Mouse (Mus musculus): ENCODE data around the gene Slc16a7. TPM values are rescaled to one million over a fixed set of nuclear protein-coding genes. Genes with fewer than 3 reads are reported as not detected.

Gene Slc16a7
- total RNA-seq (2017), result 12.9 and 14.1 TPM in 2 replicates

DNA sequence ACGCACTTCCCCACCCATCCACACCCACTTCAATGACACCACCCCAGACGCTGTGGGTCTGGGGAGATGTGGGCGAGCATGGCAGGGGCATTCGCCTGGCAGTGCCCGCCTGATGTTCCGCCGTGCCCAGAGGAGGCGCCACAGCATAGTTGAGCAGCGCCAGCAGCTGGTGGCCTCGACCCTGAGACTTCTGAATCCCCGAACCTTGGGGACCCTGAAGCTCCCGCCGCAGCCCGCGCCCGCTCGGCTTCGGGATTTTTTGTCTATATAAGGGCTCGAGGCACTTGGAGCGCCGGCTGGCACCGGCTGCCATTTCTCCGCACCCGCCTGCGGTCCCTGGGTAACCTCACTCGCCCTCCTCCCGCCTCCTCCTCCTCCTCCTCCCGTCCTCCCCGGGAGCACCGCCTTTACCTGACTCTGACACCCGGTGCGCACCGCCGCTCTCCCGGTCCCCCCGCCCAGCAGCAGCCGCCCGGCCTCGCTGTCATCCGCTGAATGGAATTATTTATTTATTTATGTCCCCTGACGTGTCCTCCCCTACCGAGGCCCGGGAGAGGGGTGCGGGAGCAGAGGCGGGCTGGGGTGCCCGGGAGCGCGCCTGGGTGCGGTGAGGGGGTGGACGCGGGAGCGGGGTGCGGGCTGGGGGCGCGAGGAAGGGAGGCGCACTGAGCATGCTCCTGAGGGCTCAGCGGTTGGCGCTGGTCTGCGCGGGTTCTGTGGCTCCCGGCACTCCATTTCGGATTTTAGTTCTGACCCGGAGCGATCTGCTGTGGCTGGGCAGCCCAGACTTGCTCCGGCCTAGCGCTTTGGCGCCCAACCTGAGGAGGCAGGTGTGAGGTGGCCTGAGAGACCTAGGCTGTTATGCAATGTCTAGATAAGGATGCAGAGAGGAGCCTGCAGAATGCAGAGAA, at the start of gene Slc16a7:
Gene Slc16a7 (minus strand): TSS at position 590 of the 911 bp plus-strand sequence.
- ATAC-seq (ENCODE audit: extremely low read depth, insufficient number of reproducible peaks, low FRiP score, poor library complexity, severe bottlenecking), result peak; percentile 74

DNA sequence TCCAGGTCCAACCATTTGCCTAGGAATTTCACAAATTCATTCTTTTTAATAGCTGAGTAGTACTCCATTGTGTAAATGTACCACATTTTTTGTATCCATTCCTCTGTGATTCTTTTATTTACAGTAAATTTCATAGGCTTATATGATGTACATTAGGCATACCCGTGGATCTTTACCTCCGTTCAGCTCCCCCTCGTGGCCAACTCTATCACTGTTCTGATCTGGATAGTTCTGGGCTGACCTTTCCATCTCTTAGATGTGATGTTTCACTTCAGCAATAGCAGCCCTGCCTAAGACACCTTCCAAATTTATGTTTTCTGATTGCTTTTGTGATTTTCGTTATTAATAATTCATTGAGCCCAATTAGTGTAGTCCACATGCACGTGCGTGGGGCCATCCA, 29.5 kb upstream of the Slc16a7 start:
- ATAC-seq (ENCODE audit: extremely low read depth, insufficient number of reproducible peaks, low FRiP score, poor library complexity, severe bottlenecking), result peak; percentile 74; the same call in 1 of the 2 replicates

DNA sequence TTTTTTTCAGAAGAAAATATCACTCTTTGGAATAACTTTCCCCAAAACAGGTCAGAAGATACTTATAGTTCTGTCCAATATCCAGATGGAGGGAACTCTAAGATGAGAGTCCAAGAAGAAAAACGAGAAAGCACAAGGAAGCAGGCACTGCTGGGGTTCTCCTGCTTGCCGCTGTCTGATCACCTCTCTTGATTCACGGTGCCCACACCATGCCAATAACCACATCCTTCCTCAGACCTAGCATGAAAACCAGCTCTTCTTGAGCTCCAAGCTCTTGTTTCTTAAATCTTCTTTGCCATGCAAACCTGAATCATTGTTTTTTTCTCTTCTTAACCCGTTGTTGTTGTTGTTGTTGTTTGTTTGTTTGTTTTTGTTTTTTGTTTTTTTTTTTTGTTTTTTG, 10.5 kb upstream of the Slc16a7 start:
- ATAC-seq (ENCODE audit: extremely low read depth, insufficient number of reproducible peaks, low FRiP score, poor library complexity, severe bottlenecking), result no peak

DNA sequence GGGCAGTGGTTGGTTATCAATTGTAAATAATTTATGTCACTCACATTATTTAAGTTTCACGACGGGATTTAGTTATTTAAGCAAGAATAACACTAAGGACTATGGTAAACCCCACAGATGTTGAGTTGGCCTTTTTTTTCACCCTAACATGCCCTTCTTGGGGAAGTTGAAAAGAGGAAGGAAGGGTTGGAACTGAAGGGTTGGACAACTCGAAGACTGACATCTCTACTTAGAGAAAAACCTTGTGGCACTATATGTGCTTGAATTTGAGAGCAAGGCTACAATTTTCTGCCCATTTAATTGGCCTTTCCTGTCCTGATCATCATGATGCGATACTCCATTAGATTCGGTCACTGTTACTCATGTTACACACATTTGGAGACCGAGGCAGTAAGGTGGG, 746 bp upstream of the Slc16a7 start:
- ATAC-seq (ENCODE audit: extremely low read depth, insufficient number of reproducible peaks, low FRiP score, poor library complexity, severe bottlenecking), result peak; percentile 66

DNA sequence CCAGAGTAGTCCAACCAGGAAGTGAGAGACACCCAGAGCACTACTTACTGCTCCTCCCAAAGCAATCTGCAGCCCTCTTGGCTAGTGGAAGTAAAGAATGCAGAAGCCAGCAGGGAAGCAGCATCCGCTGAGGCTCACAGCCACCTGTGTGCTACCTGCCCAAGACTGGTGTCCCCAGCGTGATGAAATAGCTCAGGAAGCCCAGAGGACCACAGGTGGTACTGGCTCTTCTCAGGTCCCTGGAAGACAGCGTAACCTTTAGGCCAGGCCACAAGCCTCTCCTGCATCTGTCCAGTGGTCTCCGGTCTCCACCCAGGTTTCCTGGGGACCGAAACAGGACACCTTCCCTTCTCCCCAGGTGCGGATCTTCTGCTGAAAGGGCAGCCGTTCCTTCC, 787 bp downstream of the Slc16a7 start:
- peak; percentile 11; the same call in 1 of the 2 replicates for ATAC-seq (ENCODE audit: extremely low read depth, insufficient number of reproducible peaks, low FRiP score, poor library complexity, severe bottlenecking)

DNA sequence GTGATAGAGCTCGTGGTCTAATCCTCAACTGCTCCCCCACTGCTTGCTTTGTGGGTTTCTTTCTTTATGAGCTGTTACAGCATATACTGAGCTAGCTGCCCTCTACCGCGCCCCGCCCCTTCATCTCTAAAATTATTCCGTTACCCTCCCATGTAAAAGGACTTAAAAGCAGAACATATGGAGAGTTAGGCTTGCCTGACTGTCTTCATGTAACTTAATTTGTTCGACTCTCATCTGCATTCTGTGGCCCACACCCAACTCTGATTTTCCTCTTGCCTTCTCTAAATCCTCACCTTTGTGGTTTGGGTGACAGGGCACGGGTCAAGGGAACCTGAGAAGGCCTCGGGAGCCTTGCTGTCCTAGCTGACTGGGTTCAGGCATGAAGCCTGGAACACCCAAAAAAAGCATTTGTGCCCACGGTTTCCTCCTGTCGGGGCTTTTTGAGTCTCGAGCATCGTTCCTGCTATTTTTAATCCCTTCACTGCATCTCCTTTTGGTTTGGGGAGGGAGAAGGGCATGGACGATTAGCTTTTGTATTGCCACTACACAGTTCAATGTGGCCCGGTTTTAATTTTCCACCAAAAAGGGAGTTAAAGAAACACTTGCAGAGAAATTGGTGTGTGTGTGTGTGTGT, 1.4 kb downstream of the Slc16a7 start:
- ATAC-seq (ENCODE audit: extremely low read depth, insufficient number of reproducible peaks, low FRiP score, poor library complexity, severe bottlenecking), result 0 out of 2 replicates have a peak, but pooled peaks have one; percentile 1

DNA sequence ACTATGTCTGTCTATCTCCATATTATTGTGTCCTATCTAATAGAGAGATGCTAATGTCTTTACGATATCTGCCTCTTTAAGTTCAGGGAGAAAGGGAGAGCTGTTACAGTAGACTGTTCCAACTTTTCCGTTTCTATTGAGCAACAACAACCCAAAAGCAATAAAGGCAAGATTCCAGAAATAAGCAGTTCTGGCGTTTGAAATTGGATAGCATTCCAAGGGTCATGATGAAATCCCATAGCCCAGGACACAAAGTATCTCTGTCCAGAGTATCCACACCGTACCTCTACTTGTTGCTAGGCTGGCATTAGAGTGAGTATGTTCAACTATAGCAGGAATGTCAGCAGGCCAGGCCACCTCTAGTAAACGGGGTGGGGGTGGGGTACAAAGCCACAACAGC, 13.7 kb downstream of the Slc16a7 start:
- no peak for ATAC-seq (ENCODE audit: extremely low read depth, insufficient number of reproducible peaks, low FRiP score, poor library complexity, severe bottlenecking)

DNA sequence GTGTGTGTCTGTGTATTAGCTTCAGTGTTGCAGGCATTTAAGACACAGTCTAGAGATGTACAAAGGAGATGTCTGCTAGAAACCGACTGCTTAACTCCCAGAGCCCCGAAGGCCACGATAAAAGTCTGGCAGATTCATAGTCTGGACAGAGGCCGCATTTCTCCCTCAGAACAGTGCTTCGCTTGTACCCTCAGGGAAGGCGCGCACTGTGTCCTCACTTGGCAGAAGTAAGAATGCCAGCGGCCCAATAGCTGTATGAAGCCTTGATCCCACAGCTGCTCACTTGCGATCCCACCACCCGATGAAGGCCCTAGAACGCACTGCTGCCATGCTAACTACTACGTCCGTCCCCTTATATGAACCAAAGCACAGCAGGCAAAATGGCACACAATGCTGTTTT, 16.6 kb downstream of the Slc16a7 start:
- no peak for ATAC-seq (ENCODE audit: extremely low read depth, insufficient number of reproducible peaks, low FRiP score, poor library complexity, severe bottlenecking)

DNA sequence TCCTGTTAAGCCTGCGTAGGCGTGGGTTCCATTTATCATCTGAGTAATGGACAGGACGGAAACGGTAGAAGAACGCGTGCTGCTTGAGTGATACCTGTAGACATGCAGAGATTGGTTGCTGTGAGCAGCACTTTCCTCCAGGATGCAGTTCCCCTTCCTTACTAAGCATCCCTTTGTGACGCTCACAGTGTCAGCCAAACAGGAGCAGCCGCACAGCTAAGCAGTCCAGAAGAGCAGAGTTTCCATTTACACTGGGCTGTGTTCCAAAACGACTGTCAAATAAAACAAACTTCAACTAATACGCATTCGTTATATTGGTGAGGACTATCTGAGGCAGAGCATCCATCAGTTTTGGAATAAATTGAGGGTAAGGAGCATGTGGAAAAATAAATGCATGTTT, 17.8 kb downstream of the Slc16a7 start:
- no peak for ATAC-seq (ENCODE audit: extremely low read depth, insufficient number of reproducible peaks, low FRiP score, poor library complexity, severe bottlenecking)

DNA sequence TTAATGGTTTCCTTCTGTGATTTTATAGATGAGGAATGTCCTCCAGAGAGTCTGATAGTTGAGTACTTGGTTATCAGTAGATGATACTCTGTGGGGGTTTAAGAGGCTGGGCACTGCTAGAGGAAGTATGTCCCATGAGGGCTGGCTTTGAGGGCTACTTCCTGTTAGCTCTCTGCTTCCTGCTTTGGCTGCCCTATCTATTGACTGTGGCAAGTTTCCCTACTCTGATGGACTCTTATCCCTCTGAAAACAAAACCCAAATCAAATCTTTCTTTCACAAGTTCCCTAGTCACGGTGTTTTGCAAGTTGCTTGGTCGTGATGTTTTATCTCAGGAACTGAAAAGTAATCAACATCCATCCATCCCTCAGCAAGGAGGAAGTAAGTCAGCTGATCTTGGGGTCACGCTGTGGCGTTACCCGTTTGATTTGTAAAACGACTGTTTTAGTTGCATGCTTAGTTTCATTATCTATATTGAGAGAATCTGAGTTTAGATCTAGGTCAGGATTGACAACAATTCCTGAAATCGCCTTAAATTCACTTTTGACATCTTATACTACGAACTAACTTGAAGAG, 19.1 kb downstream of the Slc16a7 start:
- ATAC-seq (ENCODE audit: extremely low read depth, insufficient number of reproducible peaks, low FRiP score, poor library complexity, severe bottlenecking), result peak; percentile 94

DNA sequence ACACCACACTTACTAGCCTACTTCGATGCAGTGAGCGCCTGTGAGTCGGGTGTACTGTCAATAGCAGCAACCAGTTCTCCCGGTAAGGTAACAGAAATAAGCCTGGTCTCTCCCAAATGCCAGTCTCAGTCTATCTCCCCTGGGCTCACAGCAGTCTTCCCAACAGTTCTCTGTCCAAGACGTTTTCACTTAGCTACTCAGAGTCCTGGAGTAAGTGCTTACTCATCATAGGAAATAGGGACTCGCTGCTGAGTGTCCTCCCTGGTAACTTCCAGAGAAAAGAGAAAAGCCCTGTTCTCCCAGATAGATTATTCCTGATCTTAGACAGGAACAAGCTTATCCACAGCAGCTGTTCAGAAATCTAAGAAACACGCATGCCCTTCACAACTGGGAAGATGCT, 30.8 kb downstream of the Slc16a7 start:
- no peak for ATAC-seq (ENCODE audit: extremely low read depth, insufficient number of reproducible peaks, low FRiP score, poor library complexity, severe bottlenecking)

DNA sequence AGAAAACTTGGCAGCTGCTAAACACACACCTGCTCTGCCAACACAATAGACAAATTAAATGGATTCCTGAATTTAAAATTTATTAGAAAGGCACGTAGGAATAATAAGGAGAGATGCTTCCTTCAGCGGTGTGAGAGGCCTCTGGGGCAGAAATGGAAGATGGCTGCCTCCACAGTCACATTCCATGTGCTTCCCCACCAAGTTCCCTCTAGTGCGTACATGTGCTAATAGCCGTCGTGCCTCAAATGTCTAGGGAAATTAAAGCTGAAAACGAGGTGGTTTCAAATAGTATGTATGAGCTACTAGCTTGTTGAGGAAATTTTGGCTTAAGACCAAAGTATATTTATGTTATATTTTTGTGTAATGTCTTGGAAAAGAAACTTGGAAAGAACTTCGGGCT, 36.5 kb downstream of the Slc16a7 start:
- ATAC-seq (ENCODE audit: extremely low read depth, insufficient number of reproducible peaks, low FRiP score, poor library complexity, severe bottlenecking), result no peak

DNA sequence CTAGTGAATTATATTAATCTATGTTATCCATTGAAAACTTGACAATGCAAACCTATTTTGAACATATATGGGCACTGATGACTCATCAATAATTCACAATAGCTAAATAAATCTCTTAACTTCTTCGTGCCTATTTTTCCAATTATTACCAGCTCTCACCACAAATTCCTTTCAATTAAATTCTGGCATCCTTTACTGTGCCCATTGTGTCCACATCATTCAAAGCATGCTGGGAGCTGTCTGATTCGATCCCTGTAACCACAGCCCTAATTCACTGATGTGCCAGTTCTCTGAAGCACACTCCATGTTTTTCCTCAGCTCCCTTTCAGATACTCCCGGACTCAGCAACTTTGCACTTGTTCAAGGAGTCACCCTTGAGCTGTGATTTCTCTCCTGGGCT, 41.1 kb downstream of the Slc16a7 start:
- ATAC-seq (ENCODE audit: extremely low read depth, insufficient number of reproducible peaks, low FRiP score, poor library complexity, severe bottlenecking), result no peak

DNA sequence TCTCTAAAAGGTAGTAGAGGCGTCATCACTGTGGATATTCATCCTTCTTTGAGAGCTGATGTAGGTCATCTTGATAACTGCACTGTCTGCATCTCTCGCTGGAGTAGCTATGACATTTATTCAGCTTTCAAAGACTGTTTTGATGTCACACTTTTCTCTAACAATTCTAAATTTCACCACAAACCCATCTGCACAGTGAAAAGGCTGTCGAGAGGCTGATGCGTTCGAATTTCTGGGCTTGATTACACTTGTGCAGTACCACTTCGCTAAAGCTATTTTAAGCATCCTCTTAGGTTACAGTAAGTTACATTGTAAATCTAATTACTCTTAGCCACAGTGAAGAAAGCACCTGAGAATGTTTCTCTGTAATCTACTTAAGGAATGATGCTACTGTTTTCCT, 42.1 kb downstream of the Slc16a7 start:
- no peak for ATAC-seq (ENCODE audit: extremely low read depth, insufficient number of reproducible peaks, low FRiP score, poor library complexity, severe bottlenecking)

DNA sequence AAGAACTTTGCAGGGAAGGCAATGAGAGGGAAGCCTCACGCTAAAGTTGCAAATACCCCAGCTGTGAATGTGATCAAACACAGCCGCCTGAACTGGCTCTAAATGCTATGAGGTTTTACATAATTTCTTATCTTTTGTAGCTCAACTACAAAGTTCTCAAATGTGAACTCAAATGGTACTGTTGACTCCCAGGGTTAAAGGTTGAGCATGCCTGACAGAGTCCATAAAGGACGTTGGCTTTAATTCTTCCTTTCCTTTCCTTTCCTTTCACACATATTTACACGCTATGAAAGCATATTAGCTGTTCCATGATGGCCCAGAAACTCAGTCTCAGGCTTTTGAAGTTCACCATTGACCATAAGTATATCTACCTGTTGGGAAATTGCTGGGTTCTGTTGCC, 42.9 kb downstream of the Slc16a7 start:
- no peak for ATAC-seq (ENCODE audit: extremely low read depth, insufficient number of reproducible peaks, low FRiP score, poor library complexity, severe bottlenecking)

DNA sequence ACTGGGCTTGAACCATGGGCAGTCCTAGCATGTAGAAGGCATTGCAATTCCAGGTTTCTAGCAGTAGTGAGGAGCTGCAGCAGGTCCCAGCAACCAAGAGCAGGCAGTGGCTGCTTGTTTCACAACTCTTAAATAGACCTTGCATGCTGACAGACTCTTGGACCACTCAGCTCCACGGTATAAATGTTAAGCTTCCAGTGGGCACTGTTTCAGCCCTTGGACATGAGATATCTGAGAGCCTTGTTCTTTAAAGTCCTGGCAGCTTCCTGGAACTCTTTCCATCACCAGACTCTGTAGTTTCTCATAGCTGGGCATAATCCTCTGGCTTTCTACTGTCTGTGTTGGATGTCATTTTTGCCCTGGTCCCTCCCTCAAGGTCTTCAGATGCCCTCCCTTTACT, 43.7 kb downstream of the Slc16a7 start:
- ATAC-seq (ENCODE audit: extremely low read depth, insufficient number of reproducible peaks, low FRiP score, poor library complexity, severe bottlenecking), result no peak

DNA sequence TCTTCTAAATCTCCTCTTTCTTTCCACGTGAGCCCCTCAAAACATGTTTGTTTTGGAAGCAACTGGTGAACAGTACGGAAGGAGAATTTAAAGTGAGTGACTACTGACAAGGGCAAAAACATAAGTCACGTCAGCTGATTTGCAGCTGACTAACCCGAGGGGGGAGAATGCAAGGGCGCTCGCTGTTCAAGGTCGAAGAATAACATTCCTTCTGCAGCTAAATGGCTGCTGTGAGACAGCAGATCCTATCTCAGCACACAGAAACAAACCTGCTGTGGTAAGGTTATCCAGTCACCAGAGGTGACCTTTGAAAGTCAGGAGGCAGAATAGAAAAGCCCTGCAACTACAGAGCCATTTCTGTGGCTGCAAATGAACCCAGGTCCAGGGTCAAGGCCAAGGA, 47.1 kb downstream of the Slc16a7 start:
- ATAC-seq (ENCODE audit: extremely low read depth, insufficient number of reproducible peaks, low FRiP score, poor library complexity, severe bottlenecking), result no peak

DNA sequence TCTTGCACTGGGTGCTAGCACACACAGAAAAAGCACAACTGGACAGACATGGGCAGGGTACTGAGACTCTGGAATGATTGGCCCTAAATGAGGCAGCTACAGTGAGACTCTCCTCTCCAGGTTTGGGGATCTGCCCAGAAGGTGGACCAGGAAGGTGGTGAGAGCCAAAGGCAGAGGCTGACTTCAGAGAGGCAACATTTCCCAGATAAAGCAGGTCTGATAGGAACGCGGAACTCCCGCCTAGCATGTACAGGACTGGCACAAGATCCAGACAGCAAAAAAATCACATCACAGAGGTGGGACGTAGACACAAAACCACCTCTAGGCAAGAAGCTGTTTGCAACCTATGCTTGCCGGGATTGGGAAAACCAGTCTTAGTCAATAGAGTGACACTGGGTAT, 55.5 kb downstream of the Slc16a7 start:
- no peak for ATAC-seq (ENCODE audit: extremely low read depth, insufficient number of reproducible peaks, low FRiP score, poor library complexity, severe bottlenecking)

DNA sequence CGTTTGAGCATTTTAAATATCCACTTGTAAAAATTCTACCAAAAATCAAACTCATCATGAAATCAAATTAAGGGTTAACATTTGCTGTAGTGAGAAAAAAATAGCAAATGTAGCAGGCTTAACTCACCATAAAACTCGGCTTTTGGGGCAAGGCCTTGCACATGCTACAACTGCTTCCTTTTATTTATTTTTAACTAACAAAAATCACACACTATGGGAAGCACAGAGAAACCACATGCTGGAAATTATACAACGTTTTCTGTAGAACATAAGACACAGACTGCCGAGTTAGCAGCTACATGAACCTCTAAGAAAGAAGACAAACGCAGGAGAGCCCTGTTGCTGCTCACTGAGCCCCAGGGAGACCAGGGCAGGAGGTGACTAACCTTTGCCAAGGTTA, 57.9 kb downstream of the Slc16a7 start:
- no peak for ATAC-seq (ENCODE audit: extremely low read depth, insufficient number of reproducible peaks, low FRiP score, poor library complexity, severe bottlenecking)

Measured in neutrophil, adult 5-6 weeks (primary cell).